Mouse (Mus musculus) lung, embryonic 14.5 days (tissue): Measurements from ENCODE around the gene Mogat1. TPM values are rescaled to one million over a fixed set of nuclear protein-coding genes. Genes with fewer than 3 reads are reported as not detected.

ENCODE experiments used
- ATAC-seq: fragments of 200-750 bp; cut with Nextera tagmentation; 2 replicates; pipeline ENCODE4 v1.8.0; 2017; ENCODE audit warnings: mild to moderate bottlenecking, moderate TSS enrichment, moderate library complexity; ENCODE audit not compliant: insufficient read depth
- DNase-seq: peaks from one replicate; pipeline ENCODE4 v3.0.0-alpha.2; 2015
- H3K27ac ChIP-seq: fragments of 300-500 bp; sonication (generic); 2 replicates; pipeline ENCODE4 v1.5.1; 2014; ENCODE audit warnings: low read depth, mild to moderate bottlenecking, moderate library complexity
- H3K27me3 ChIP-seq: fragments of 300-500 bp; sonication (generic); 2 replicates; pipeline ENCODE4 v1.6.1; 2014; ENCODE audit warnings: low read length, control low read depth; ENCODE audit not compliant: insufficient read depth
- H3K36me3 ChIP-seq: fragments of 300-500 bp; sonication (generic); 2 replicates; pipeline ENCODE4 v1.6.1; 2014; ENCODE audit warnings: control low read depth; ENCODE audit not compliant: insufficient read depth
- H3K4me1 ChIP-seq: fragments of 300-500 bp; sonication (generic); 2 replicates; pipeline ENCODE4 v1.6.1; 2014; ENCODE audit warnings: antibody characterized with exemption, control low read depth; ENCODE audit not compliant: insufficient read depth
- H3K4me2 ChIP-seq: fragments of 300-500 bp; sonication (generic); 2 replicates; pipeline ENCODE4 v1.6.1; 2014; ENCODE audit warnings: mild to moderate bottlenecking
- H3K4me3 ChIP-seq: fragments of 300-500 bp; sonication (generic); 2 replicates; pipeline ENCODE4 v1.5.1; 2014; ENCODE audit warnings: low read depth, low read length
- H3K9ac ChIP-seq: fragments of 300-500 bp; sonication (generic); 2 replicates; pipeline ENCODE4 v1.6.1; 2014
- H3K9me3 ChIP-seq: fragments of 300-500 bp; sonication (generic); 2 replicates; pipeline ENCODE4 v1.6.1; 2016; ENCODE audit warnings: low read depth, low read length, control low read depth
- CTCF ChIP-seq: IDR thresholded peaks from 2 replicates; pipeline ENCODE4 v1.5.1; 2016; ENCODE audit warnings: antibody characterized with exemption, low read depth
- WGBS: fragments of 180-500 bp; shearing (Covaris S2); extraction: QIAGEN DNeasy Blood & Tissue Kit; methylation state at CpG from one replicate; pipeline ENCODE4 v1.1.7; 2014; 5-methylcytosine and 5-hydroxymethylcytosine counted together
- polyA plus RNA-seq: library from polyadenylated mRNA; unstranded; fragments of >200 nt; fragmentation: Nextera tagmentation; extraction: Ambion mirVana; gene quantifications from 2 replicates; pipeline ENCODE4 v1.2.1, GENCODE M21; 2014

Mogat1 gene
- polyA plus RNA-seq, result not detected in 2 replicates

- Histone ChIP-seq H3K4me1 (no peaks in the 10 kb centered on the region), H3K9ac (no peak within 1 kb of the TSS), H3K4me3 (peak within 1 kb of the TSS; percentile 21), H3K4me2 (peak within 1 kb of the TSS; percentile 51), H3K9me3 (no peaks in the 10 kb centered on the region), H3K27ac (no peak within 1 kb of the TSS), H3K27me3 (no peaks in the 10 kb centered on the region), H3K36me3 (no peaks in the 10 kb centered on the region)
- WGBS, result 52% methylated on average over 5 of the region's 5 CpGs
- no peak for TF ChIP-seq CTCF
- ATAC-seq (no peak), DNase-seq (no peak)
These were observed at the start of gene Mogat1 for GRCm38 (mm10) chr1:78510862-78511261. Gene Mogat1 (plus strand): TSS chr1:78510991.

DNA sequence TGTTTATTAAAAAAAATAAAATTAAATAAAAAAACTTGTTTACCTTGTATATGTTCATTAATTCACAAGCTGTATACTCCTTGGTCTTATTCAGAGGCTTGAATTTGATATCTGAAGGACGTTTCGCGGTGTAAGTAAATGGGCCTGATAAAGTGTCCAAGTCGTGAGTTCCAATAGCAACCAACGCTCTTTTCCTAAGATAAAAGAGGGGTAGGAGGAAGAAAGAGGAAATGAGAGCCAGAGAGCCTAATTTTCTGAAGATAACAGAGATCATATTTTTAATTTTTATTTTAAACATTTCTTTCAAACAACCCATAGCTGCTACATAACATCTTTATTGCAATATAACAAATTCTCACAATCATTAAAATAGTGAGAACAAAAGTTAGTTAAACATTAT is 38.4 kb upstream of the Mogat1 start:
- ATAC-seq, result no peak
- Histone ChIP-seq H3K27ac (no peak overlapping the region), H3K9ac (no peak overlapping the region), H3K36me3 (peaks cover 72% of the 10 kb centered on the region), H3K4me2 (no peak overlapping the region), H3K4me1 (no peaks in the 10 kb centered on the region), H3K9me3 (no peaks in the 10 kb centered on the region), H3K4me3 (no peak overlapping the region), H3K27me3 (no peaks in the 10 kb centered on the region)
- DNase-seq, result no peak
- TF ChIP-seq CTCF, result no peak
- 82% methylated on average over 5 of the region's 5 CpGs for WGBS

DNA sequence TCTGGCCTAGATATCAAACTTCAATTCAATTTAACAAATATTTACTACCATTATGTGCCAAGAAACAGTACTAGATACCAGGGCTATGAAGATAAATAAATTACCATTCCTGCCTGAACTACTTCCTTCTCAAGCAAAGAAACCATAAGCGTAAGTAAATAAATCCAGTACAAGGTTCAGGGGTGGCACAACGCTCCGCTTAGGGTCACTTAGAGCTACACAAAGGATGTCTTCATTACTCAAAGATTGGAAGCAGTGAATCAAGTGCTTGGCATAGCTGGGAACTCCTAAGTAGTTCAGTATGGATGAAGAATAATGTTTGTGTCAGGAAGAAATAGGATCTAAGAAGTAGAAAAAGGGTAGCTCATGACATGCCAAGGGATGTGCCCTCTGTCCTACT is 27.4 kb upstream of the Mogat1 start:
- DNase-seq (no peak), ATAC-seq (no peak)
- no peak for TF ChIP-seq CTCF
- H3K9ac ChIP-seq, result no peak overlapping the region
- H3K36me3 ChIP-seq, result peaks cover 26% of the 10 kb centered on the region
- H3K9me3 ChIP-seq, result no peaks in the 10 kb centered on the region
- H3K4me2 ChIP-seq, result no peak overlapping the region
- peaks cover 7% of the 10 kb centered on the region; the same call in 1 of the 2 replicates for H3K4me1 ChIP-seq
- 86% methylated on average over 3 of the region's 3 CpGs for WGBS
- no peak overlapping the region for H3K27ac ChIP-seq
- no peaks in the 10 kb centered on the region for H3K27me3 ChIP-seq
- H3K4me3 ChIP-seq, result no peak overlapping the region

- Histone ChIP-seq H3K9me3 (no peaks in the 10 kb centered on the region), H3K4me3 (no peak overlapping the region), H3K9ac (no peak overlapping the region), H3K4me1 (peaks cover 7% of the 10 kb centered on the region; the same call in 1 of the 2 replicates), H3K4me2 (no peak overlapping the region), H3K36me3 (peaks cover 18% of the 10 kb centered on the region), H3K27me3 (no peaks in the 10 kb centered on the region), H3K27ac (no peak overlapping the region)
- ATAC-seq (no peak), DNase-seq (no peak)
- no peak for TF ChIP-seq CTCF
- 69% methylated on average over 2 of the region's 2 CpGs for WGBS
These were observed 26.4 kb upstream of the Mogat1 start for GRCm38 (mm10) chr1:78484361-78484760.

DNA sequence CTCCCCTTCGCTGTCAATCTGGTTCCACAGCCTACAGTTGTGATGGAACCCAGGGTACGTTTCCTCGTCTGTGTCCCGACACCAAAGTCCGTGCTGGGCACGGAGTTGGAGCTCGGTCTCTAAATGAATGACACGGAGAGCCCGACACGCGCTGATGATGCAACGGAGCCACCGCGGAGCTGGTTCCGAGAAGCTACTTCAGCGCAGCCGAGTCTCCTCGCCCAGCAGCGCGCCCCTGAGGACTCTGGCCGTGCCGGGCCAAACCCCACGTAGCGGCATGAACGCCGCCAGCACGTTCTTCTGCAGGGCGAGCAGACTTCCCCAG is 22.4 kb upstream of the Mogat1 start:
- H3K9me3 ChIP-seq, result no peaks in the 10 kb centered on the region
- WGBS, result under 1% methylated on average over 28 of the region's 28 CpGs
- no peak for TF ChIP-seq CTCF
- H3K9ac ChIP-seq, result peak overlapping the region; percentile 69
- DNase-seq, result no peak
- no peaks in the 10 kb centered on the region for H3K27me3 ChIP-seq
- 0 out of 2 replicates have a peak, but pooled peaks cover 2% of the 10 kb centered on the region for H3K36me3 ChIP-seq
- peak overlapping the region; percentile 90 for H3K4me3 ChIP-seq
- H3K4me1 ChIP-seq, result peaks cover 7% of the 10 kb centered on the region; the same call in 1 of the 2 replicates
- peak overlapping the region; percentile 65; the same call in 1 of the 2 replicates for H3K27ac ChIP-seq
- H3K4me2 ChIP-seq, result peak overlapping the region; percentile 72
- no peak for ATAC-seq

DNA sequence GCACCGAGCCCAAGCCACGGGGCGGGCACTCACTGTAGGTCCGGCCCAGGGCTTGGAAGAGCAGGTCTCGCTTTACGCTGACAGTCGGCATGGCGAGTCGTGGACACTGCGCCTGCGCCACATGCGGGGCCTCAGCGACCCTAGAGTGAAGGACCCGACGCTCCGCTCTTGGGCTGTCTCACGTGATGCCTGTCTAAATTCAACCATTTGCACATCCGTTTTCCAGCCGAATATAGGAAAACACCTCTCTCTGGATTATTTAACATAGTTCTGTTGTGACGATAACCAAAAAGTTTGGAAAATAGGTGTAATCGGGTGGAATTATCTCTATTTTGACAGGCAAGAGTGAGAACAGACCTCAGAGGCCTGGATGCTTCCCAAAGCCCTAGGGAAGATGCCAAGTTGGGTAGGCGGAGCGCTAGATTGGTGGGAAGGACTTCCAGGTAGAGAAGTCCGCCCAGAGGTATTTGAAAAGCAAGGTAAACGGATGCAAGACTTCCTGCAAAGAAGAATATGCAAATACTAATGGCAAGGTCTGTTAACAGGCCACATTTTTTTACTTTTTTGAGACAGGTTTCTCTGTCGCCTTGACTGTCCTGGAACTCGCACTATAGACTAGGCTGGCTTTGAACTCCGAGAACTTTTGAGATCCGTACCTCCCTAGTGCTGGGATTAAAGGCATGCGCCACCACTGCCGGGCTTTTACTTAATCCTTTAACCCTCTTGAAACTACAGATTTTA is 21.9 kb upstream of the Mogat1 start, which contains the start of gene Farsb:
Gene Farsb, minus strand, starts transcription at position 146 of the 741 bp plus-strand sequence.
- peak within 1 kb of the TSS; percentile 90 for H3K4me3 ChIP-seq
- H3K4me2 ChIP-seq, result peak within 1 kb of the TSS; percentile 72
- DNase-seq (peak; percentile 96), ATAC-seq (peak; percentile 98)
- H3K4me1 ChIP-seq, result peaks cover 7% of the 10 kb centered on the region; the same call in 1 of the 2 replicates
- TF ChIP-seq CTCF, result no peak
- no peaks in the 10 kb centered on the region for H3K36me3 ChIP-seq
- WGBS, result under 1% methylated on average over 31 of the region's 31 CpGs
- H3K27ac ChIP-seq, result peak within 1 kb of the TSS; percentile 65
- no peaks in the 10 kb centered on the region for H3K9me3 ChIP-seq
- peak within 1 kb of the TSS; percentile 69 for H3K9ac ChIP-seq
- no peaks in the 10 kb centered on the region for H3K27me3 ChIP-seq

- Histone ChIP-seq H3K9me3 (no peaks in the 10 kb centered on the region), H3K27ac (no peak overlapping the region), H3K4me2 (no peak overlapping the region), H3K4me1 (peaks cover 7% of the 10 kb centered on the region; the same call in 1 of the 2 replicates), H3K36me3 (no peaks in the 10 kb centered on the region), H3K4me3 (no peak overlapping the region), H3K27me3 (no peaks in the 10 kb centered on the region), H3K9ac (no peak overlapping the region)
- ATAC-seq (no peak), DNase-seq (no peak)
- 56% methylated on average over 1 of the region's 1 CpGs for WGBS
- no peak for TF ChIP-seq CTCF
These were observed 20.6 kb upstream of the Mogat1 start for GRCm38 (mm10) chr1:78490143-78490542.
